Mouse (Mus musculus): ENCODE measurements at regions not wholly inside any gene's neighbourhood (a gene's known extent, or its start where the extent isn't known, plus 50 kb on each side); places are given as distances from the start of the nearest gene placed in this dataset.

DNA sequence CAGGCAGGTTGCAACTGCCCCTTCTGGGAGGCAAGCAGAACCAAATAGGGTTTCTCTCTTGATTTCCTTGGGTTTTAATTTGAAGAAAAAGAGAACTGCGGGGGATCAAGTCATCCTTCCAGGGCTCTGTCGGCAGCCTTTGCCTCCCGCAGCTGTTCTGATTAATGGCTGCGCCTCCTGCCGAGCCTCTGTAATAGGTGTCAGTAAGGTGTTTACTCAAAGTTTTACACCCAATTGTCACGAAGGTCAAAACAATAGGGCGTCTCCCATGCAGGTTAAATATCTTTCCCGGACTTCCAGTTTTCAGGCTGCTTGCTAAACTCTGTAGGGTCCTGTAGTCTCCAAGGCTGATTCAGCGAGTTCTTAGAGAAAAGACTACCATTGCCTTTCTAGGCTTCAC lies 326.0 kb downstream of the Tmem182 start:
- Histone ChIP-seq H3K4me3 (replicated peaks) (no peak overlapping the region), H3K36me3 (no peaks in the 10 kb centered on the region), H3K27ac (no peak overlapping the region), H3K27me3 (peaks cover 4% of the 10 kb centered on the region; the same call in 1 of the 2 replicates), H3K4me2 (replicated peaks) (no peak overlapping the region), H3K9me3 (no peaks in the 10 kb centered on the region), H3K9ac (replicated peaks) (no peak overlapping the region), H3K4me1 (replicated peaks) (no peaks in the 10 kb centered on the region; the same call in 1 of the 2 replicates)
- WGBS, result 6% methylated on average over 9 of the region's 9 CpGs
- no peak for ATAC-seq

DNA sequence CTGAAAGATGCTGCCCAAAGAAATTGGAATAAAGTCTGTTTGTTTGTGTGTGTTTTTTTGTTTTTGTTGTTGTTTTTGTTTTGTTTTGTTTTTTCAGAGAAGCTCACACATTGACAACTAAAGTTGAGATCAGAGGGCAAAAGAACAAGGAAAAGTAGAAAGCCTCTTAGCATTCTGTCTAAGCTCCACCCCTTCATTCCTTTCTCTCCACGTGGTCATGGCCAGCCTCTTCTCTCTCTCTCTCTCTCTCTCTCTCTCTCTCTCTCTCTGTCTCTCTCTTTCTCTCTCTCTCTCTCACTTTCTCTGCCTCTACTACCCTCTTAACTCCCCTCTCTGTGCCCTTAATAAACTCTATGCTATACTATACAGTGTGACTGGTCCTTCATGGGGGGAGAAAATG lies 327.7 kb downstream of the Tmem182 start:
- 14% methylated on average over 1 of the region's 1 CpGs for WGBS
- H3K9ac ChIP-seq (replicated peaks), result no peak overlapping the region
- no peaks in the 10 kb centered on the region; the same call in 1 of the 2 replicates for H3K4me1 ChIP-seq (replicated peaks)
- H3K36me3 ChIP-seq, result no peaks in the 10 kb centered on the region
- no peak overlapping the region for H3K4me3 ChIP-seq (replicated peaks)
- no peaks in the 10 kb centered on the region for H3K9me3 ChIP-seq
- ATAC-seq, result 0 out of 2 replicates have a peak, but pooled peaks have one; percentile 34
- no peak overlapping the region for H3K4me2 ChIP-seq (replicated peaks)
- no peak overlapping the region for H3K27ac ChIP-seq
- peaks cover 4% of the 10 kb centered on the region; the same call in 1 of the 2 replicates for H3K27me3 ChIP-seq

DNA sequence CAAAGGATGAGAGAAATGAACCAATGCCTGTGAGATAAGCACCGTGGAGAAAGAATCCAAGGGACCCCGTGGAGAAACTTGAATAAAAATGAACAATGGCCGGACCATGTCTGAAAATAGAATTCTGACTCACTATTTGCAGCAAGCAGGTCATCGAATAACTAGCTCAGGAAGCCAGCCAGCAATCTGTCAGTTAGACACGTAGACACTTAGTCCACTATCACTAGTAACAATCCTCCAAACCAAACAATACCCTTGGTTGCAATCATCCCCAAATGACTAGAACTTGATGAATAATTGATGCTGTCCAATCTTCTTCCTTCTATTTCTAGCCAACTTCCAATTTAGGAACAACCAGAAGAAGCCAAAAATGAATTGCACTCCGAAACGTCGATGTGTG lies 328.5 kb downstream of the Tmem182 start:
- no peak overlapping the region for H3K4me2 ChIP-seq (replicated peaks)
- peaks cover 4% of the 10 kb centered on the region; the same call in 1 of the 2 replicates for H3K27me3 ChIP-seq
- no peak overlapping the region for H3K4me3 ChIP-seq (replicated peaks)
- no peaks in the 10 kb centered on the region for H3K36me3 ChIP-seq
- no peaks in the 10 kb centered on the region; the same call in 1 of the 2 replicates for H3K4me1 ChIP-seq (replicated peaks)
- no peak for ATAC-seq
- no peak overlapping the region for H3K27ac ChIP-seq
- WGBS, result 70% methylated on average over 8 of the region's 8 CpGs
- no peak overlapping the region for H3K9ac ChIP-seq (replicated peaks)
- H3K9me3 ChIP-seq, result no peaks in the 10 kb centered on the region

DNA sequence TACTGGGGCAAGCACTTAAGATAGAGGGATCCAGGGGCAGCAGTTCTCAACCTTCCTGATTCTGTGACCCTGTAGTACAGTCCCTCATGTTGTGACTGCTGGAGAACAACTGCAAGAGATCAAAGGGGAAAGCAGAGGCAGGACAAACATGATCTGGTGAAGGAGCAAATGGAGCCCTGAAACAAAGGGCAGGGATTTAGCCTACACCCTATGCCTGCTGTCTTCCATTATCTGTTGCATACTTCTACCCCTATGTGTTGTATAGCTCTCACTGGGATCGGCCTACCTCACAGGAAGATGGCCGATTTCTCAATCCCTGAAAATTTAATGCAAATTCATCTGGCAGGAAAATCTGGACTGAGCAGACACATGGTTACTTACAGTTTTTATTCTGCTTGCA lies 334.3 kb downstream of the Tmem182 start:
- H3K27me3 ChIP-seq, result no peaks in the 10 kb centered on the region
- no peaks in the 10 kb centered on the region for H3K36me3 ChIP-seq
- no peaks in the 10 kb centered on the region for H3K9me3 ChIP-seq
- ATAC-seq, result no peak
- H3K4me2 ChIP-seq (replicated peaks), result no peak overlapping the region
- peaks cover 14% of the 10 kb centered on the region; the same call in 1 of the 2 replicates for H3K4me1 ChIP-seq (replicated peaks)
- H3K27ac ChIP-seq, result no peak overlapping the region
- no peak overlapping the region for H3K9ac ChIP-seq (replicated peaks)
- WGBS, result 54% methylated on average over 2 of the region's 2 CpGs
- no peak overlapping the region for H3K4me3 ChIP-seq (replicated peaks)

DNA sequence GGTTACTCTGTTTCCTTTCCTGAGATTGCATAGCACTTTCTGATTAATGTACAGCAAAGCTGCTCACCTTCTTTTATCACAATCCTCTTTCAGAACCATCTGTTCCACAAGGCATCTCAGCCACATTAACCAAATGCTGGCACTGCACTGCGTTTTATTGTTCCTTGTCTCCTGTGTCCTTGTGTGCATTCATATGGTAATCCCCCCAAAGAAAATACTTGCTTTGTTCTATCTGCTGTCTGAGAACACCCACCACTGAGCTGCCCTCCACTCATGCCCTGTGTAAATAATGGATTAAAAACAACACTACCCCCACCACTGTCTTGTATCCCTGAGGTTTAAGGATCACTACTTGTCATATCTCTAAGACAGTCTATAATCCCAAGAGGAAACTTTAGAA lies 335.1 kb downstream of the Tmem182 start:
- H3K9ac ChIP-seq (replicated peaks), result no peak overlapping the region
- peak; percentile 92 for ATAC-seq
- H3K4me1 ChIP-seq (replicated peaks), result peaks cover 14% of the 10 kb centered on the region; the same call in 1 of the 2 replicates
- no peak overlapping the region for H3K4me3 ChIP-seq (replicated peaks)
- H3K9me3 ChIP-seq, result no peaks in the 10 kb centered on the region
- peak overlapping the region; percentile 44 for H3K27ac ChIP-seq
- no peak overlapping the region for H3K4me2 ChIP-seq (replicated peaks)
- no peaks in the 10 kb centered on the region for H3K27me3 ChIP-seq
- 11% methylated on average over 1 of the region's 1 CpGs for WGBS
- no peaks in the 10 kb centered on the region for H3K36me3 ChIP-seq

DNA sequence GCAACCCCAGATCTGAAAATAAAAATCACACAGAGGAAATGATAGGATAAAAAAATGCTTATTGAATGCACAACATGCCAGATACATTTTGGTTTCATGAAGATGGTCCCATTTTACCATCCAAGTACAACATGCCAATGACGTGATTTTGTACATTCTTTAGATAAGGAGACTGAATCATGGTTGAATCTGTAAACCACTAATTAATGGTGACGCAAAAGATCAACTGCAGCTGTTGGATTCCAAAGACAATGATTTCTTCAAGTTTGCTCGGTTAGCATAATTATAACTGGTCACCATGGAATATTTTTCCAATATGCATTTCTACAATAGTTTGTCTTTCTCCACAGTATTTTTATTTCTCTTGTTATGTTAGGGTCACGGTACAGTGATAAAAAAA lies 336.6 kb downstream of the Tmem182 start:
- no peaks in the 10 kb centered on the region for H3K36me3 ChIP-seq
- 92% methylated on average over 4 of the region's 4 CpGs for WGBS
- no peak overlapping the region for H3K9ac ChIP-seq (replicated peaks)
- H3K4me2 ChIP-seq (replicated peaks), result no peak overlapping the region
- H3K9me3 ChIP-seq, result no peaks in the 10 kb centered on the region
- H3K4me1 ChIP-seq (replicated peaks), result peaks cover 14% of the 10 kb centered on the region; the same call in 1 of the 2 replicates
- no peak overlapping the region for H3K27ac ChIP-seq
- H3K4me3 ChIP-seq (replicated peaks), result no peak overlapping the region
- H3K27me3 ChIP-seq, result no peaks in the 10 kb centered on the region
- no peak for ATAC-seq

DNA sequence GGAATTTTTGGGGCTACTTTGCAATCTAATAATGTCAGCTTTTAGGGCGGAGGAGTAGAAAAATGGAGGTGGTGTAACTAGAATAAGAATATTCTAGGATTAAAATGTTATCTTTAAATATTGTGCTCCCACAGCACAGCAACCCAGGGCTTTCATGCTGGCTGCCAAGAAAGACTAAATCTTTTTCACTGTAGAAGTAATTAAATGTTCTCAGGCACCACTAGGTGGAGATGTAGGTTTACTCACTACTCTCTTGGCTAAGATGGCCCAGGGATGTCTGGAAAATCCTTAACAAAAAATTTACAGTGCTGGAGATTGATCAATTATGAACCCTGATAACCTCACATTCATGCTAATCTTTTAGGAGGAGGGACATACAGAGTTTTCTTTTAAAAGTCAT lies 347.1 kb downstream of the Tmem182 start:
- H3K9ac ChIP-seq (replicated peaks), result no peak overlapping the region
- no peak overlapping the region for H3K4me3 ChIP-seq (replicated peaks)
- H3K4me1 ChIP-seq (replicated peaks), result peaks cover 44% of the 10 kb centered on the region
- H3K27me3 ChIP-seq, result no peaks in the 10 kb centered on the region
- H3K9me3 ChIP-seq, result no peaks in the 10 kb centered on the region
- WGBS, result 41% methylated on average over 1 of the region's 1 CpGs
- no peak overlapping the region for H3K27ac ChIP-seq
- H3K4me2 ChIP-seq (replicated peaks), result no peak overlapping the region
- H3K36me3 ChIP-seq, result no peaks in the 10 kb centered on the region
- ATAC-seq, result peak; percentile 65; the same call in 1 of the 2 replicates

DNA sequence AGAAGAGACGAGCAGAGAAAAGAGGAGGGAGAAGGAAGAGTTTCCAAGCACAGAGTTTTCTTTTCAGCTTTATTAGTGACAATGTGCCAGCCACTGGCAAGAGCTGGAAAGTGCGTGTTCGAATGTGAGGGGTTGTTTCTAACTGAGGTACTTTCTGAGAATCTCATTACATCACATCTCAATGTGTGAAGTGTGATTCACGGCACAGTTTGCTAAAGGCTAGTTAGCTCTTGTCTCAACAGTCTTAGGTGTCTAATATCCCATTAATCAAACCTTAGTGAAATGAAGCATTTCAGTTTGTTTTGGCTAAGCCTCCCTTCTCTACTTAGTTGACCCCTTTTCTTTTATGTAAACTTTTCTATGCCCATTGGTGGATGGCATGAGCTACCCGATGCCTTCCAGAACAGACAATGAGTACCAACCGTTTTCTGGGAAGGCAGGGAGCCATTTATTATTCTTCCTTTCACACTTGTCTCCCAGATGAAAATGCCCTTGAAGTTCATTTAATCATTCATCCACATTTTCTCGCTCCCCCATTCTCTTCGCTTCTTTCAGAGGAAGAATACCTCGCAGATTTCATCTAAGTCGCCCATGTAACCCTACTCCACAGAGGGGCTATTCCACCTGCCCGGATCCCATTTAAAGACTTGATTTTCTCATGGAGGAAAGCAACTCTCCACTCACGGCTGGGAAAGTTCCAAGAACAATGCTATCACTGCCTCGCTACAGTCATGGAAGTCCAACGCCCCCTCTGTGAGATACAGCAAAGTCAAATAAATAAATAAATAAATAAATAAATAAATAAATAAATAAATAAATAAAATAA lies 348.0 kb downstream of the Tmem182 start:
- no peak overlapping the region for H3K4me3 ChIP-seq (replicated peaks)
- H3K27ac ChIP-seq, result 0 out of 2 replicates have a peak overlapping the region, but pooled peaks have one; percentile 40
- H3K9ac ChIP-seq (replicated peaks), result no peak overlapping the region
- H3K27me3 ChIP-seq, result no peaks in the 10 kb centered on the region
- H3K9me3 ChIP-seq, result no peaks in the 10 kb centered on the region
- H3K4me2 ChIP-seq (replicated peaks), result no peak overlapping the region
- H3K36me3 ChIP-seq, result no peaks in the 10 kb centered on the region
- 41% methylated on average over 14 of the region's 14 CpGs for WGBS
- no peak for ATAC-seq
- peaks cover 53% of the 10 kb centered on the region for H3K4me1 ChIP-seq (replicated peaks)

DNA sequence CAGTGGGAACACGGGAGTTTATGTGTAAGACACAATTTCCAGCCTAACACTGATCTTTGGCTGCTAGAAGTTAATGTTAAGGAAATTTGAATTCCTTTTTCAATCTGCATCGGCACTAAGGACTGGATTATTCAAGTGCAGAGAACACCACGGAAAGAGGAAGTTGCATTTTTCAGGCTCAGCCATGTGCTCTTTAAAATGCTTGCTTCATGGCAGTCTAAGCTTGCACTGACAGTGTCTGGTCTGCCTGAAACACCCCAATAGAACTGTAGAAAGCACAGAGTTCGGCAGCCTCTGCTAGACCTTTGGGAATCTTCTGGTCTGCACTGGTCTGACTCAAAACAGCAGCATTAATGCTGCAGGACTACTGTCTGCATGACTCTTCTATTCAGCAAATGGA lies 348.8 kb downstream of the Tmem182 start:
- Histone ChIP-seq H3K36me3 (no peaks in the 10 kb centered on the region), H3K4me3 (replicated peaks) (no peak overlapping the region), H3K9me3 (no peaks in the 10 kb centered on the region), H3K4me2 (replicated peaks) (no peak overlapping the region), H3K4me1 (replicated peaks) (peaks cover 61% of the 10 kb centered on the region), H3K27me3 (no peaks in the 10 kb centered on the region), H3K9ac (replicated peaks) (no peak overlapping the region), H3K27ac (peak overlapping the region; percentile 9; the same call in 1 of the 2 replicates)
- ATAC-seq, result no peak
- WGBS, result 49% methylated on average over 4 of the region's 4 CpGs

DNA sequence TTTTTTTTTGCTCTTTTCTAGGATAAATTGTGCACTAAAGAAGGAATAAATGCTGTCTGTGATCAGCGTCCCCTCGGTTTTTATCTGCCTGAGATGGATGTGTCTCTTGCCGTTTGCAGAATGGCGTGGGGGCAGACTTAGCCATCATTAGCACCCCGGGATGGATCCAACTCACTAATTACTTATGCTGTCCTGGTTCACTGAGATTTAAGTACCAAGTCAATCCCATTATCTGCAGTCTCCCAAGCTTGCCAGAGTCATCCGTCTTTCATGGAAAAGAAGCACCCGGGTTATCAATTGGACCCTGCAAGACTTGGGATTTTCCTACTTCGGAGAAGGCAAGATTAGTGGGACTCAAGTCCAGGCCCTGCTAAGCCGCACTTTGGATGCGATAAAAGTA lies 351.5 kb downstream of the Tmem182 start:
- no peaks in the 10 kb centered on the region for H3K27me3 ChIP-seq
- WGBS, result 7% methylated on average over 10 of the region's 10 CpGs
- no peaks in the 10 kb centered on the region for H3K9me3 ChIP-seq
- peaks cover 61% of the 10 kb centered on the region for H3K4me1 ChIP-seq (replicated peaks)
- H3K36me3 ChIP-seq, result no peaks in the 10 kb centered on the region
- H3K4me2 ChIP-seq (replicated peaks), result peak overlapping the region; percentile 45
- H3K27ac ChIP-seq, result peak overlapping the region; percentile 87
- no peak for ATAC-seq
- no peak overlapping the region for H3K9ac ChIP-seq (replicated peaks)
- no peak overlapping the region for H3K4me3 ChIP-seq (replicated peaks)

DNA sequence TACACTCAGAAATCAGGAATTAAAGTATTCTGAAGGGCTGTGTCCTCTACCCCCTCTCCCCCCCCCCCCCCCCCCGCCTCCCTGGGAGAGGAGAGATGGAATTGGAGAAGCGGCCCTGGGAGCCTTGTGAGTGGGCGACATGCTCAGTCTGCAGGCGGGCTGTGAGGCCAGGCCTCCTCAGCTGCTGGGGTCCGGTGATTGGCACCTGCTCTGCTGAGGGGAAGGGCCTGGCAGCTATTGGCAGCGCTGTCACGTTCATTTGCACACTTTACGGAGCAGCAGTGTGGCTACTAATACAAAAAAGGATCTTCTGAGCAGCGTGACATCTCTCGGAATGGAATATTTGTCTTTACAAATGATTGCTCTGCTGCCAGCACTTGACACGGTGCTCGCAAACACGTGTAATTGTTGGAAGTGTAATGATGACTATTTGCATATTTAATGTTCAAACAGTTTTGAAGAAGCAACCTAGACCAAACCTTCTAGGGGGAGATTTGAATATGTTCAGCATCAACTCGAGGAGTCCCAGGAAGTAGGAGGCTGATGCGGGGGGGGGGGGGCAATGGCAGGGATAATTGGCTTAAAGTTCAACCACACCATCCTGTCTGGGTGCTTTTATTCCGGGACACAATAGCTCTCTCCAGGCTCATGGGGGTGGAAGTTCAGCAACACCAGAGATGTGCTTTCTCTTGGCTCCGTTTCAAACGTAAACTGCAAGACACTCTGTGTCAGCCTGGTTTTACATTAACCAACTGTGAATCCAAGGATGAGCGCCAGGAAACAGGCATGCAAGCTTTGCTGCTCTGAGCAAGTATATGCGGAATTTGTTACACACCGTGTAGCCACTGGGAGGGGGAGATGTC lies 352.5 kb downstream of the Tmem182 start:
- Histone ChIP-seq H3K27me3 (no peaks in the 10 kb centered on the region), H3K36me3 (no peaks in the 10 kb centered on the region), H3K4me3 (replicated peaks) (peak overlapping the region; percentile 19), H3K9ac (replicated peaks) (peak overlapping the region; percentile 36; the same call in 1 of the 2 replicates), H3K27ac (peak overlapping the region; percentile 87), H3K4me2 (replicated peaks) (peak overlapping the region; percentile 45), H3K9me3 (no peaks in the 10 kb centered on the region), H3K4me1 (replicated peaks) (peaks cover 57% of the 10 kb centered on the region)
- peak; percentile 96 for ATAC-seq
- 8% methylated on average over 20 of the region's 21 CpGs for WGBS
